Mouse (Mus musculus): Measurements from ENCODE around the gene Lipo2. TPM values are rescaled to one million over a fixed set of nuclear protein-coding genes. Genes with fewer than 3 reads are reported as not detected.
"Not testable (repeated sequence)": the region's sequence is repeated elsewhere in the genome, so short reads cannot be mapped to it uniquely, and the experiment has no call there.

Gene Lipo2
- polyA plus RNA-seq (2015; fragmentation: Nextera tagmentation; extraction: Ambion mirVana) = not detected in 2 replicates

GRCm38 (mm10) chr19:33751259-33751658, at the start of gene Lipo2:
Gene Lipo2 (minus strand): TSS chr19:33751359.
- WGBS (ENCODE audit: insufficient replicate concordance) = 85% methylated on average over 1 of the region's 1 CpGs
- H3K4me1 ChIP-seq (ENCODE audit: insufficient read depth); H3K9me3 ChIP-seq (ENCODE audit: low read length); H3K9ac ChIP-seq (replicated peaks); H3K4me3 ChIP-seq (ENCODE audit: low read depth, low read length); H3K36me3 ChIP-seq (replicated peaks; ENCODE audit: insufficient read depth, low read length); H3K27ac ChIP-seq (ENCODE audit: low read depth); H3K4me2 ChIP-seq (ENCODE audit: low read depth, low read length); DNase-seq; H3K27me3 ChIP-seq (ENCODE audit: insufficient read depth, low read length); ATAC-seq: not testable (repeated sequence)

GRCm38 (mm10) chr19:33787359-33787758, 36.2 kb upstream of the Lipo2 start, which contains the start of gene Lipo1:
Gene Lipo1 (minus strand): TSS chr19:33787459.
- ATAC-seq; H3K27me3 ChIP-seq (ENCODE audit: insufficient read depth, low read length); H3K4me1 ChIP-seq (ENCODE audit: insufficient read depth): not testable (repeated sequence)

GRCm38 (mm10) chr19:33786576-33787277, 35.6 kb upstream of the Lipo2 start:
- no peaks in the 10 kb centered on the region for H3K27me3 ChIP-seq (ENCODE audit: insufficient read depth, low read length)
- no peak overlapping the region for H3K4me2 ChIP-seq (ENCODE audit: low read depth, low read length)
- TF ChIP-seq CTCF (IDR thresholded peaks at IDR 0.05; ENCODE audit: low read depth) (no peak), EP300 (IDR thresholded peaks at IDR 0.05; ENCODE audit: low read depth) (no peak)
- no peak overlapping the region for H3K4me3 ChIP-seq (ENCODE audit: low read depth, low read length)
- no peak overlapping the region for H3K9ac ChIP-seq (replicated peaks)
- H3K27ac ChIP-seq (ENCODE audit: low read depth) = no peak overlapping the region
- ATAC-seq = no peak
- H3K4me1 ChIP-seq (ENCODE audit: insufficient read depth) = no peaks in the 10 kb centered on the region
- WGBS (ENCODE audit: insufficient replicate concordance) = 81% methylated on average over 12 of the region's 12 CpGs
- H3K9me3 ChIP-seq (ENCODE audit: low read length) = no peaks in the 10 kb centered on the region
- no peak for DNase-seq
- no peaks in the 10 kb centered on the region for H3K36me3 ChIP-seq (replicated peaks; ENCODE audit: insufficient read depth, low read length)

More at GRCm38 (mm10) chr19:33787359-33787758, 36.2 kb upstream of the Lipo2 start, which contains the start of gene Lipo1:
- H3K9ac ChIP-seq (replicated peaks); H3K27ac ChIP-seq (ENCODE audit: low read depth); H3K4me2 ChIP-seq (ENCODE audit: low read depth, low read length); H3K9me3 ChIP-seq (ENCODE audit: low read length); DNase-seq; H3K36me3 ChIP-seq (replicated peaks; ENCODE audit: insufficient read depth, low read length); H3K4me3 ChIP-seq (ENCODE audit: low read depth, low read length): not testable (repeated sequence)

GRCm38 (mm10) chr19:33761287-33762086, 10.3 kb upstream of the Lipo2 start, which contains the start of gene Lipo3:
Gene Lipo3 (minus strand): TSS chr19:33761951.
- peak; percentile 11 for DNase-seq
- H3K4me2 ChIP-seq (ENCODE audit: low read depth, low read length); H3K9me3 ChIP-seq (ENCODE audit: low read length); H3K27ac ChIP-seq (ENCODE audit: low read depth); H3K4me1 ChIP-seq (ENCODE audit: insufficient read depth); H3K4me3 ChIP-seq (ENCODE audit: low read depth, low read length); H3K9ac ChIP-seq (replicated peaks); H3K27me3 ChIP-seq (ENCODE audit: insufficient read depth, low read length); H3K36me3 ChIP-seq (replicated peaks; ENCODE audit: insufficient read depth, low read length): not testable (repeated sequence)
- ATAC-seq = peak; percentile 72
- WGBS (ENCODE audit: insufficient replicate concordance) = 40% methylated on average over 11 of the region's 41 CpGs

Other genes with a start within 250 kb of the Lipo2 start
- not detected in 2 replicates for gene Lipo4, start 233.6 kb downstream of the Lipo2 start, polyA plus RNA-seq (2015; fragmentation: Nextera tagmentation; extraction: Ambion mirVana)
- not detected in 2 replicates for gene Gm8978, start 126.1 kb downstream of the Lipo2 start, polyA plus RNA-seq (2015; fragmentation: Nextera tagmentation; extraction: Ambion mirVana)
- gene Lipo3, start 10.6 kb upstream of the Lipo2 start, polyA plus RNA-seq (2015; fragmentation: Nextera tagmentation; extraction: Ambion mirVana) = 3.5 and 3.6 TPM in 2 replicates
- not detected in 2 replicates for gene Lipo1, start 36.1 kb upstream of the Lipo2 start, polyA plus RNA-seq (2015; fragmentation: Nextera tagmentation; extraction: Ambion mirVana)
- not detected in 2 replicates for gene Lipf, start 209.8 kb upstream of the Lipo2 start, polyA plus RNA-seq (2015; fragmentation: Nextera tagmentation; extraction: Ambion mirVana)

Data from liver, postnatal 0 days (tissue).